Mouse (Mus musculus) midbrain, embryonic 16.5 days (tissue): Measurements from ENCODE around the gene Vps18. TPM values are rescaled to one million over a fixed set of nuclear protein-coding genes. Genes with fewer than 3 reads are reported as not detected.

ENCODE experiments used
- ATAC-seq: fragments of 200-750 bp; cut with Nextera tagmentation; 2 replicates; pipeline ENCODE4 v1.8.0; 2017; ENCODE audit warnings: moderate TSS enrichment
- H3K27ac ChIP-seq: fragments of 300-500 bp; sonication (generic); 2 replicates; pipeline ENCODE4 v1.5.1; 2014; ENCODE audit warnings: mild to moderate bottlenecking, low read length, mixed read lengths
- H3K27me3 ChIP-seq: fragments of 300-500 bp; sonication (generic); 2 replicates; pipeline ENCODE4 v1.6.1; 2014; ENCODE audit warnings: low read depth, low read length, mixed read lengths; ENCODE audit not compliant: control insufficient read depth, insufficient read depth
- H3K36me3 ChIP-seq: fragments of 300-500 bp; sonication (generic); 2 replicates; pipeline ENCODE4 v1.6.1; 2014; ENCODE audit warnings: mild to moderate bottlenecking, low read length, moderate library complexity, mixed read lengths; ENCODE audit not compliant: control insufficient read depth, insufficient read depth
- H3K4me1 ChIP-seq: fragments of 300-500 bp; sonication (generic); 2 replicates; pipeline ENCODE4 v1.6.1; 2014; ENCODE audit warnings: mild to moderate bottlenecking, low read length, mixed read lengths; ENCODE audit not compliant: control insufficient read depth, insufficient read depth
- H3K4me2 ChIP-seq: fragments of 300-500 bp; sonication (generic); 2 replicates; pipeline ENCODE4 v1.6.1; 2014; ENCODE audit warnings: mild to moderate bottlenecking, low read length, mixed read lengths
- H3K4me3 ChIP-seq: fragments of 300-500 bp; sonication (generic); 2 replicates; pipeline ENCODE4 v1.5.1; 2014; ENCODE audit warnings: low read depth, mild to moderate bottlenecking, low read length, moderate library complexity, mixed read lengths
- H3K9ac ChIP-seq: fragments of 300-500 bp; sonication (generic); 2 replicates; pipeline ENCODE4 v1.6.1; 2014; ENCODE audit warnings: low read depth, low read length, mixed read lengths
- H3K9me3 ChIP-seq: fragments of 300-500 bp; sonication (generic); replicated peaks from 2 replicates; pipeline ENCODE4 v1.6.1; 2014; ENCODE audit warnings: mild to moderate bottlenecking, low read length, mixed read lengths; ENCODE audit not compliant: control insufficient read depth, poor library complexity, severe bottlenecking
- WGBS: fragments of 180-500 bp; shearing (Covaris S2); extraction: QIAGEN DNeasy Blood & Tissue Kit; methylation state at CpG from one replicate; pipeline ENCODE4 v1.1.7; 2014; 5-methylcytosine and 5-hydroxymethylcytosine counted together
- polyA plus RNA-seq: library from polyadenylated mRNA; unstranded; fragments of >200 nt; fragmentation: Nextera tagmentation; extraction: Ambion mirVana; gene quantifications from 2 replicates; pipeline ENCODE4 v1.2.1, GENCODE M21; 2015

The Vps18 gene
- polyA plus RNA-seq, 1 experiment from 2014 or later: 31.7 TPM

DNA sequence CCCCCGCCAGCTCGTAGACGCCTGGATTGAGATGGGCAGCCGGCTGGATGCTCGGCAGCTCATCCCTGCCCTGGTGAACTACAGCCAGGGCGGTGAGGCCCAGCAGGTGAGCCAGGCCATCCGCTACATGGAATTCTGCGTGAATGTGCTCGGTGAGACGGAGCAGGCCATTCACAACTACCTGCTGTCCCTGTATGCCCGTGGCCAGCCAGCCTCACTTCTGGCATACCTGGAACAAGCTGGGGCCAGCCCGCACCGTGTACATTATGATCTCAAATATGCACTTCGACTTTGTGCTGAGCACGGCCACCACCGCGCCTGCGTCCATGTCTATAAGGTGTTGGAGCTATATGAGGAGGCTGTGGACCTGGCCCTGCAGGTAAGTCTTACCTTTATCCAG is 5.9 kb downstream of the Vps18 start:
- peaks cover 9% of the 10 kb centered on the region for H3K4me1 ChIP-seq
- H3K36me3 ChIP-seq: peaks cover 31% of the 10 kb centered on the region
- no peak overlapping the region for H3K4me3 ChIP-seq
- ATAC-seq: no peak
- no peak overlapping the region for H3K9ac ChIP-seq
- 95% methylated on average over 18 of the region's 18 CpGs for WGBS
- H3K27ac ChIP-seq: no peak overlapping the region
- H3K9me3 ChIP-seq: no peaks in the 10 kb centered on the region
- H3K4me2 ChIP-seq: no peak overlapping the region
- no peaks in the 10 kb centered on the region for H3K27me3 ChIP-seq

DNA sequence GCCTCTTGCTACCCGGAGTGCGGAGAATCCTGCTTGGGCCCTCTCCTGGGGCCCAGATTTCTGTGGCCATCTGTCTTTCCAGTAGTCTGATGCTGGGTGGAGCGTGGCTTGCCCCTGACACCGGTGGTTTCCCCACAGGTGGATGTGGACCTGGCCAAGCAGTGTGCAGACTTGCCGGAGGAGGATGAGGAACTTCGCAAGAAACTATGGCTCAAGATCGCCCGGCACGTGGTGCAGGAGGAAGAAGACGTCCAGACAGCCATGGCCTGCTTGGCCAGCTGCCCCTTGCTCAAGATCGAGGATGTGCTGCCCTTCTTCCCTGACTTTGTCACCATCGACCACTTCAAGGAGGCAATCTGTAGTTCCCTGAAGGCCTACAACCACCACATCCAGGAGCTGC is 8.2 kb downstream of the Vps18 start:
- Histone ChIP-seq H3K4me1 (peaks cover 5% of the 10 kb centered on the region), H3K27me3 (no peaks in the 10 kb centered on the region), H3K27ac (no peak overlapping the region), H3K9ac (no peak overlapping the region), H3K4me3 (no peak overlapping the region), H3K9me3 (no peaks in the 10 kb centered on the region), H3K36me3 (peaks cover 27% of the 10 kb centered on the region), H3K4me2 (no peak overlapping the region)
- ATAC-seq: no peak
- 89% methylated on average over 12 of the region's 12 CpGs for WGBS

GRCm38 (mm10) chr2:119297506-119297905 is 9.0 kb downstream of the Vps18 start:
- Histone ChIP-seq H3K27me3 (no peaks in the 10 kb centered on the region), H3K9ac (no peak overlapping the region), H3K4me1 (peaks cover 5% of the 10 kb centered on the region), H3K27ac (no peak overlapping the region), H3K4me2 (no peak overlapping the region), H3K9me3 (no peaks in the 10 kb centered on the region), H3K36me3 (peaks cover 27% of the 10 kb centered on the region), H3K4me3 (no peak overlapping the region)
- 93% methylated on average over 19 of the region's 19 CpGs for WGBS
- no peak for ATAC-seq

DNA sequence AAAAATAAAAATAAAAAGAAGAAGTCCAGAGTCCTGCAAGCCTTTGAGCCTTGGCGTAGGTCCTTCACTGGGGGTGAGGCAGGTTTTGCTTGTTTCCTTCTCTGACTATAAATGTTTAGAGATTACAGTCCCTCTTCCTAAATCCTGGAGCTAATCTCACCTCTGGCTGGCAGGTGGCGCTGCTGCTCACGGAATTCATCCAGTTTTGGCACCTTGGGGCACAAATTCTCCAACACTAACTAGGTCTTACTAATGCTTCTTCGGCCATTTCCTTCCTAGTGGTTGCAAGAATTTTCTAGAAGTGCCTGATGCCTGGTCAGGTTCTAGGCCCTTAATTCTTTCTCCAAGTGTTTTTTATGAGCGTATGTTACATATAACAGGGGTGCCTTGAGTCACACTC is 9.8 kb downstream of the Vps18 start:
- peaks cover 5% of the 10 kb centered on the region for H3K4me1 ChIP-seq
- H3K4me3 ChIP-seq: no peak overlapping the region
- H3K27ac ChIP-seq: no peak overlapping the region
- H3K9me3 ChIP-seq: no peaks in the 10 kb centered on the region
- ATAC-seq: no peak
- H3K27me3 ChIP-seq: no peaks in the 10 kb centered on the region
- H3K9ac ChIP-seq: no peak overlapping the region
- H3K36me3 ChIP-seq: peaks cover 21% of the 10 kb centered on the region
- no peak overlapping the region for H3K4me2 ChIP-seq
- WGBS: 49% methylated on average over 5 of the region's 5 CpGs

DNA sequence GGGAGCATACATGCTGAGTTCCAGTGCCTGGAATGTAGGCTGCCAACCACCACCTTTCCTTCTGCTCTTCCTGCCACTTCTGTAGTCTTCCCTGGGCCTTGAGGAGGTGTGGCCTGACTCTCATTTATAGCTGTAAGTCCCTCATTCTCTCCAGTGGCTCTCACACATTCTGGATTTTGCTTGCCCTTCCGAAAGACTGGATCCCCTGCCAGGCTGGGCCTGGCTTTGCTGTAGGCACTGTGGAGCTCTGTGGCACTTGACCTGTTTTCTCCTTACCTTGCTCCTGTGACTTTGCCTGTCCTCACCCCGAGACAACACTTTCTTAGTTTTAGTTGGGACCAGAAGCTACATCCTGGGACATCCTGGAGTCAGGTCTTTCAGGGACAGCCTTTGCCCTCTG is 10.3 kb downstream of the Vps18 start:
- H3K9me3 ChIP-seq: no peaks in the 10 kb centered on the region
- peaks cover 16% of the 10 kb centered on the region for H3K36me3 ChIP-seq
- H3K27ac ChIP-seq: no peak overlapping the region
- ATAC-seq: no peak
- no peak overlapping the region for H3K4me3 ChIP-seq
- no peak overlapping the region for H3K9ac ChIP-seq
- 91% methylated on average over 2 of the region's 2 CpGs for WGBS
- no peaks in the 10 kb centered on the region for H3K27me3 ChIP-seq
- H3K4me1 ChIP-seq: peaks cover 5% of the 10 kb centered on the region
- no peak overlapping the region for H3K4me2 ChIP-seq

DNA sequence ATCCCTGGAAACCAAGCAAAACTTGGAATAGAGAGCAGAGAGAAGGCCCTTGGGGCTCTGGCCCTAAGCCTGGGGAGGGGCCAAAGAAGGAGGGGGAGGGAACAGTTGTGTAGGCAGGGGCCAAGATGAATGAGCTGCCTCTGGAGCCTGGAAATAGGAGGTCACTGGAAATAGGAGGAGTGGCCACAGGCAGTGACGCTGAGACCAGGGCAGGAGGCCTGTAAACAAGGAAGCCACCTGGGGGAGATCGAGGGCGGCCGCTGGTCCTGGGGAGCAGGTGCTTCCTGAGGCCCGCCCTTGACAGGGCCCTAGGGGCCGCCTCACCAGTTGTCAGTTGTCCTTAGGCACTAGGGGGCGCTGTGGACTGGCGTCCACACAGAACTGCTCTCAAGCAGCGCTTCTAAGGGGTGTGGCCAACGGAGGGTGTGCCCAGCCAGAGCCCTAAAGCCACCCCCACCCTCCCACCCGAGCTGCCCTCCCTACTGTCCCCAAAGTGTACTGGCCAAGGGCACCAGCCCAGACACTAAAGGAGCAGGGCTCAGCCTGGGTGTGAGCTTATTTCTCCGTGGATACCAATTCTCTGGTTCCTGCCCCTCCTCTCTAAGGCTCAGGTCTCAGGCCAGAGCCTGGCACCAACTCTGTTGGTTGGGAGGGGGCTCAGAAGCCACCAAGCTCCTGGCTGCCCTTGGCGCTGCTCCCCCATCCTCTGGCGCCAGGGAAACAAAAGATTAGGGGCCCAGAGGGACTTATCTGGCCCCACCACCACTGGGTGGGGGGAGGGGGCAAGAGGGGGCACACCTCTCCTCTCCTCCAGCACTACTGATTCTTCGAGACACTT is 11.7 kb downstream of the Vps18 start:
- H3K4me1 ChIP-seq: peaks cover 3% of the 10 kb centered on the region
- 7% methylated on average over 15 of the region's 15 CpGs for WGBS

GRCm38 (mm10) chr2:119300819-119301493 is 12.4 kb downstream of the Vps18 start:
- Histone ChIP-seq H3K9ac (no peak overlapping the region), H3K4me2 (no peak overlapping the region), H3K4me3 (no peak overlapping the region), H3K9me3 (no peaks in the 10 kb centered on the region), H3K36me3 (peaks cover 9% of the 10 kb centered on the region; the same call in 1 of the 2 replicates), H3K27ac (no peak overlapping the region; the same call in 1 of the 2 replicates), H3K4me1 (peaks cover 3% of the 10 kb centered on the region), H3K27me3 (no peaks in the 10 kb centered on the region)
- ATAC-seq: peak; percentile 44; the same call in 1 of the 2 replicates
- 42% methylated on average over 6 of the region's 7 CpGs for WGBS

More for the DNA sequence above, 11.7 kb downstream of the Vps18 start:
- Histone ChIP-seq H3K27me3 (no peaks in the 10 kb centered on the region), H3K9ac (no peak overlapping the region), H3K9me3 (no peaks in the 10 kb centered on the region), H3K27ac (no peak overlapping the region), H3K36me3 (peaks cover 10% of the 10 kb centered on the region; the same call in 1 of the 2 replicates), H3K4me3 (no peak overlapping the region), H3K4me2 (0 out of 2 replicates have a peak overlapping the region, but pooled peaks have one; percentile 10)
- peak; percentile 59 for ATAC-seq

- Histone ChIP-seq H3K27ac (no peak overlapping the region), H3K9ac (no peak overlapping the region), H3K4me1 (peaks cover 3% of the 10 kb centered on the region), H3K4me3 (no peak overlapping the region), H3K9me3 (no peaks in the 10 kb centered on the region), H3K4me2 (no peak overlapping the region), H3K27me3 (no peaks in the 10 kb centered on the region), H3K36me3 (peaks cover 2% of the 10 kb centered on the region; the same call in 1 of the 2 replicates)
- 80% methylated on average over 6 of the region's 6 CpGs for WGBS
- no peak for ATAC-seq
Measured at GRCm38 (mm10) chr2:119302876-119303275, 14.3 kb downstream of the Vps18 start.

DNA sequence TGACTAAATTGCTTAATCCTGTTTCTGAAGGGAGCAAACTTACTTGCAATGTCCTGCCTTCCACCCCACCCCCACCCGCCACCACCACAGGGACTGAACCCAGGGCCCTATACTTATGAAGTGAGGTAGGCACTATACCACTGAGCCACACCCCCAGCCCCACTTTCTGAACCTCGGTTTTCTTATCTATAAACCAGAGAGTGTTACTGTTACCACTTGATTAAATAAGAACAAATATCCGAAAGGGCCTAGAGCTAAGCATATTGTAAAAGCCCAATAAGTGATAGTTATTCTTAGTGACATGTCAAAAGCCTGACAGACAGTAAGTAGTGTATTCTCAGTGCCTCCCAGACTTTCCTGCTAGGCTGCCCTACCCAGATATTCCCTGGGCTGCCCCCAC is 15.9 kb downstream of the Vps18 start:
- no peak overlapping the region for H3K4me2 ChIP-seq

More for the DNA sequence above, 15.9 kb downstream of the Vps18 start:
- Histone ChIP-seq H3K4me1 (peaks cover 3% of the 10 kb centered on the region), H3K36me3 (no peaks in the 10 kb centered on the region), H3K27me3 (no peaks in the 10 kb centered on the region), H3K4me3 (no peak overlapping the region), H3K9ac (no peak overlapping the region), H3K9me3 (no peaks in the 10 kb centered on the region), H3K27ac (no peak overlapping the region)
- WGBS: 55% methylated on average over 3 of the region's 3 CpGs
- no peak for ATAC-seq
